Mouse (Mus musculus) CH12.LX (cell line): ENCODE results near the gene AI467606. TPM values are rescaled to one million over a fixed set of nuclear protein-coding genes. Genes with fewer than 3 reads are reported as not detected.

Source experiments
- DNase-seq: peaks from one replicate; pipeline ENCODE4 v3.0.0-alpha.2; 2013; ENCODE audit errors: extremely low read depth
- H3K27ac ChIP-seq: 2 replicates; pipeline ENCODE4 v1.5.1; 2012; ENCODE audit warnings: low read depth, mild to moderate bottlenecking, control low read depth, moderate library complexity; ENCODE audit not compliant: insufficient read depth
- H3K27me3 ChIP-seq: replicated peaks from 2 replicates; pipeline ENCODE3; 2012; ENCODE audit warnings: inconsistent platforms
- H3K36me3 ChIP-seq, 2 experiments: replicated peaks in 1 of 2; 2 replicates each; pipeline versions ENCODE3 to v1.6.1; 2012; ENCODE audit warnings: inconsistent platforms in 1 of 2, low read length in 1 of 2, mild to moderate bottlenecking in 1 of 2, mixed read lengths in 1 of 2, moderate library complexity in 1 of 2; ENCODE audit not compliant: control insufficient read depth in 1 of 2, insufficient read depth in 1 of 2
- H3K4me1 ChIP-seq, 2 experiments: 2 replicates each; pipeline ENCODE4 v1.6.1; 2012; ENCODE audit warnings: inconsistent platforms in 1 of 2, moderate library complexity in 1 of 2; ENCODE audit not compliant: insufficient read depth in 2 of 2, control insufficient read depth in 1 of 2
- H3K4me2 ChIP-seq: 2 replicates; pipeline ENCODE4 v1.6.1; 2012; ENCODE audit warnings: low read depth, mild to moderate bottlenecking, control low read depth; ENCODE audit not compliant: poor library complexity, insufficient read depth, severe bottlenecking
- H3K4me3 ChIP-seq, 3 experiments: fragments of 150-350 bp in 1 of 3; sonication (generic) in 1 of 3; replicated peaks in 1 of 3; 2 replicates each; pipeline versions ENCODE3 to v1.5.1; 2011 to 2012; ENCODE audit warnings: low read depth in 2 of 3, low read length in 2 of 3, mild to moderate bottlenecking in 2 of 3, moderate library complexity in 2 of 3, control low read depth in 1 of 3, improper control_type of control experiment in 1 of 3, inconsistent platforms in 1 of 3, mixed read lengths in 1 of 3; ENCODE audit not compliant: poor library complexity in 1 of 3
- H3K79me2 ChIP-seq: replicated peaks from 2 replicates; pipeline ENCODE4 v1.6.1; 2012; ENCODE audit warnings: mild to moderate bottlenecking, moderate library complexity; ENCODE audit not compliant: control insufficient read depth, poor library complexity, insufficient read depth, severe bottlenecking; ENCODE audit errors: extremely low read depth
- H3K9ac ChIP-seq: 2 replicates; pipeline ENCODE4 v1.6.1; 2012; ENCODE audit warnings: low read depth, mild to moderate bottlenecking, control low read depth, moderate library complexity; ENCODE audit not compliant: insufficient read depth
- H3K9me3 ChIP-seq: replicated peaks from 2 replicates; pipeline ENCODE3; 2012; ENCODE audit warnings: low read length, inconsistent platforms, mixed read lengths
- BHLHE40 ChIP-seq: IDR thresholded peaks from 2 replicates; pipeline ENCODE4 v1.6.1; 2011; ENCODE audit warnings: mild to moderate bottlenecking, low read depth, low read length, improper control_type of control experiment
- CHD1 ChIP-seq: IDR thresholded peaks from 2 replicates; pipeline ENCODE4 v1.6.1; 2012; ENCODE audit warnings: low read depth, low read length, improper control_type of control experiment, inconsistent platforms
- CTCF ChIP-seq, 2 experiments: IDR thresholded peaks in 1 of 2; conservative IDR thresholded peaks in 1 of 2; 2 replicates each; pipeline ENCODE4 v1.5.1; 2011 to 2012; ENCODE audit warnings: low read depth in 2 of 2, low read length in 2 of 2, improper control_type of control experiment in 1 of 2, inconsistent platforms in 1 of 2, mild to moderate bottlenecking in 1 of 2, moderate library complexity in 1 of 2
- E2F4 ChIP-seq: IDR thresholded peaks from 2 replicates; pipeline ENCODE4 v1.6.1; 2011; ENCODE audit warnings: low read depth, low read length, improper control_type of control experiment; ENCODE audit not compliant: insufficient replicate concordance
- ELF1 ChIP-seq: IDR thresholded peaks from 2 replicates; pipeline ENCODE4 v1.6.1; 2014; ENCODE audit warnings: low read depth, mild to moderate bottlenecking, inconsistent platforms, low read length, improper control_type of control experiment
- EP300 ChIP-seq: IDR thresholded peaks from 2 replicates; pipeline ENCODE4 v1.6.1; 2011; ENCODE audit warnings: low read length, improper control_type of control experiment
- HCFC1 ChIP-seq: IDR thresholded peaks from 2 replicates; pipeline ENCODE4 v1.6.1; 2012; ENCODE audit warnings: low read depth, mild to moderate bottlenecking, inconsistent platforms, low read length, improper control_type of control experiment
- IRF4 ChIP-seq: IDR thresholded peaks from 2 replicates; pipeline ENCODE4 v1.6.1; 2014; ENCODE audit warnings: low read depth, mild to moderate bottlenecking, inconsistent platforms, low read length, improper control_type of control experiment
- JUN ChIP-seq: IDR thresholded peaks from 2 replicates; pipeline ENCODE4 v1.6.1; 2011; ENCODE audit warnings: low read depth, mild to moderate bottlenecking, low read length, improper control_type of control experiment, moderate library complexity; ENCODE audit not compliant: insufficient read depth
- JUND ChIP-seq: conservative IDR thresholded peaks from 2 replicates; pipeline ENCODE4 v1.6.1; 2011; ENCODE audit warnings: low read depth, low read length, improper control_type of control experiment
- MAFK ChIP-seq: IDR thresholded peaks from 2 replicates; pipeline ENCODE4 v1.6.1; 2011; ENCODE audit warnings: low read length, improper control_type of control experiment; ENCODE audit not compliant: insufficient replicate concordance
- MAX ChIP-seq: IDR thresholded peaks from 2 replicates; pipeline ENCODE4 v1.6.1; 2011; ENCODE audit warnings: low read length, improper control_type of control experiment
- MEF2A ChIP-seq: IDR thresholded peaks from 2 replicates; pipeline ENCODE4 v1.6.1; 2014; ENCODE audit warnings: low read depth, mild to moderate bottlenecking, inconsistent platforms, low read length, improper control_type of control experiment, borderline replicate concordance
- MXI1 ChIP-seq: IDR thresholded peaks from 2 replicates; pipeline ENCODE4 v1.6.1; 2011; ENCODE audit warnings: mild to moderate bottlenecking, low read depth, low read length, improper control_type of control experiment
- MYC ChIP-seq: IDR thresholded peaks from 2 replicates; pipeline ENCODE4 v1.6.1; 2011; ENCODE audit warnings: low read depth, mild to moderate bottlenecking, improper control_type of control experiment, low read length
- NELFE ChIP-seq: IDR thresholded peaks from 2 replicates; pipeline ENCODE4 v1.6.1; 2011; ENCODE audit warnings: low read depth, low read length, improper control_type of control experiment
- NRF1 ChIP-seq: IDR thresholded peaks from 2 replicates; pipeline ENCODE4 v1.6.1; 2014; ENCODE audit warnings: low read depth, mild to moderate bottlenecking, inconsistent platforms, low read length, improper control_type of control experiment, moderate library complexity
- PAX5 ChIP-seq: IDR thresholded peaks from 2 replicates; pipeline ENCODE4 v1.6.1; 2012; ENCODE audit warnings: low read length, inconsistent platforms, mixed read lengths
- POLR2A ChIP-seq: IDR thresholded peaks from 2 replicates; pipeline ENCODE4 v1.6.1; 2011; ENCODE audit warnings: low read depth, mild to moderate bottlenecking, improper control_type of control experiment, low read length
- POLR2AphosphoS2 ChIP-seq: IDR thresholded peaks from 2 replicates; pipeline ENCODE4 v1.6.1; 2011; ENCODE audit warnings: low read depth, low read length, improper control_type of control experiment
- RAD21 ChIP-seq: IDR thresholded peaks from 2 replicates; pipeline ENCODE4 v1.6.1; 2011; ENCODE audit warnings: low read depth, mild to moderate bottlenecking, low read length, improper control_type of control experiment, moderate library complexity
- RCOR1 ChIP-seq: conservative IDR thresholded peaks from 2 replicates; pipeline ENCODE4 v1.6.1; 2012; ENCODE audit warnings: low read depth, mild to moderate bottlenecking, inconsistent platforms, low read length, improper control_type of control experiment
- TBP ChIP-seq: conservative IDR thresholded peaks from 2 replicates; pipeline ENCODE4 v1.6.1; 2011; ENCODE audit warnings: low read depth, low read length, improper control_type of control experiment
- TCF12 ChIP-seq: IDR thresholded peaks from 2 replicates; pipeline ENCODE4 v1.6.1; 2014; ENCODE audit warnings: low read depth, mild to moderate bottlenecking, inconsistent platforms, low read length, improper control_type of control experiment
- USF1 ChIP-seq: IDR thresholded peaks from 2 replicates; pipeline ENCODE4 v1.6.1; 2014; ENCODE audit warnings: low read depth, mild to moderate bottlenecking, inconsistent platforms, low read length, improper control_type of control experiment
- USF2 ChIP-seq: conservative IDR thresholded peaks from 2 replicates; pipeline ENCODE4 v1.6.1; 2011; ENCODE audit warnings: low read depth, low read length, improper control_type of control experiment
- ZC3H11A ChIP-seq: IDR thresholded peaks from 2 replicates; pipeline ENCODE4 v1.6.1; 2012; ENCODE audit warnings: low read depth, mild to moderate bottlenecking, inconsistent platforms, low read length, improper control_type of control experiment
- ZKSCAN1 ChIP-seq: IDR thresholded peaks from 2 replicates; pipeline ENCODE4 v1.6.1; 2012; ENCODE audit warnings: low read depth, inconsistent platforms, low read length, improper control_type of control experiment, borderline replicate concordance
- ZMIZ1 ChIP-seq: IDR thresholded peaks from 2 replicates; pipeline ENCODE4 v1.6.1; 2012; ENCODE audit warnings: low read depth, mild to moderate bottlenecking, inconsistent platforms, low read length, improper control_type of control experiment
- ZNF384 ChIP-seq: IDR thresholded peaks from 2 replicates; pipeline ENCODE4 v1.6.1; 2012; ENCODE audit warnings: low read depth, low read length, improper control_type of control experiment, inconsistent platforms
- dilution Hi-C: fragments of 300-500 bp; cut with MboI; formaldehyde crosslinking; loops from 2 replicates; pipeline ENCODE4 v1.14.3; 2020; ENCODE audit warnings: low sequenced_read_pairs; ENCODE audit not compliant: extremely low pct_unique_long_range_greater_than_20kb, extremely low pct_ligation_motif_present
- in situ Hi-C: fragments of 300-500 bp; cut with MboI; formaldehyde crosslinking; loops from 3 replicates; pipeline ENCODE4 v1.14.3; 2019; ENCODE audit warnings: low sequenced_read_pairs, low pct_ligation_motif_present, low pct_unique_long_range_greater_than_20kb, mixed read lengths
- polyA plus RNA-seq: library from polyadenylated mRNA; unstranded; fragments of >175 nt; gene quantifications from 2 replicates; pipeline ENCODE4 v1.2.1, GENCODE M21; 2012; ENCODE audit warnings: low read depth; ENCODE audit not compliant: insufficient read length
- total RNA-seq, 2 experiments: library from RNA; depleted of rRNA; stranded (reverse); fragments of 300-350 nt in 1 of 2; fragments of >200 nt in 1 of 2; gene quantifications; 2 replicates each; pipeline ENCODE4 v1.2.3; 2012 to 2014

AI467606 gene
- total and polyA plus RNA-seq, 3 experiments, result 15.7 to 26.4 (median 20.5) TPM

DNA sequence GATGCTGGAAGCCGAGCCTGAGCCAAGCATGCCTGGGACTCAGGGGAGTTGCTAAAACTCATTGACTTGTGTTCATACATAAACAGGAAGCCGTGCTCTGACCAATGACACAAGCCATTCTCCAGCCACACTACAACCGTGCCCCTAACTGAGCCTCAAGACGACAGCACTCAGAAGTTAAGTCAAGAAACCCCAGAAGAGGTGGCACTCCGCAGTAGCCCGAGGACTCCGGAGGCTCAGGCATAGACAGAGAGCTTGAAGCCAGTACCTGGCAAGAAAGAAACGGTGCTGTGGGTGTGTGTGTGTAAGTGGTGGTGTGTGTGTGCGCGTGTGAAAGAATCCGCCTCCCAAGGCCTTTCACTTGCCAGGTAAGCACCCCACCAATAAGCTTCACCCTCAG is 23.8 kb downstream of the AI467606 start:
- H3K36me3 ChIP-seq, result no peaks in the 10 kb centered on the region
- no peak overlapping the region for H3K4me2 ChIP-seq
- dilution Hi-C loops, result no loop called here
- H3K9me3 ChIP-seq, result no peaks in the 10 kb centered on the region
- in situ Hi-C loops, result loop anchor here (10.0 kb wide), 1 partner anchor 470 kb away; the partner anchor contains the start of gene Sgf29
- H3K4me3 ChIP-seq, result no peak overlapping the region
- TF ChIP-seq MYC, result no peak
- TF ChIP-seq ZNF384, result no peak
- TF ChIP-seq HCFC1, result no peak
- no peak for TF ChIP-seq BHLHE40
- no peak for TF ChIP-seq RAD21
- TF ChIP-seq USF2, result no peak
- TF ChIP-seq MAX, result no peak
- TF ChIP-seq EP300, result no peak
- no peak for TF ChIP-seq MAFK
- no peak for TF ChIP-seq NRF1
- H3K79me2 ChIP-seq, result no peaks in the 10 kb centered on the region
- peaks cover 39 to 87% of the 10 kb centered on the region in 2 experiments for H3K4me1 ChIP-seq
- no peak for DNase-seq
- H3K9ac ChIP-seq, result no peak overlapping the region
- H3K27ac ChIP-seq, result no peak overlapping the region
- H3K27me3 ChIP-seq, result no peaks in the 10 kb centered on the region

GRCm38 (mm10) chr7:127116331-127116935 is 25.3 kb downstream of the AI467606 start:
- dilution Hi-C loops, result no loop called here
- Histone ChIP-seq H3K36me3 (no peaks in the 10 kb centered on the region), H3K27me3 (no peaks in the 10 kb centered on the region), H3K4me1 (peaks cover 34 to 81% of the 10 kb centered on the region in 2 experiments), H3K4me2 (no peak overlapping the region), H3K4me3 (no peak overlapping the region), H3K79me2 (no peaks in the 10 kb centered on the region), H3K9me3 (no peaks in the 10 kb centered on the region), H3K27ac (peak overlapping the region; percentile 12; the same call in 1 of the 2 replicates), H3K9ac (no peak overlapping the region)
- DNase-seq, result peak; percentile 59
- in situ Hi-C loops, result loop anchor here (10.0 kb wide), 1 partner anchor 472 kb away; the partner anchor contains the start of gene Sgf29
- no peak for TF ChIP-seq NRF1
- no peak for TF ChIP-seq JUN
- no peak for TF ChIP-seq MXI1
- TF ChIP-seq ZNF384, result peak; percentile 46; the same call in 1 of the 2 replicates
- TF ChIP-seq ZKSCAN1, result no peak
- no peak for TF ChIP-seq RCOR1
- TF ChIP-seq HCFC1, result no peak
- no peak for TF ChIP-seq MAFK
- TF ChIP-seq TBP, result no peak
- no peak for TF ChIP-seq E2F4
- TF ChIP-seq MEF2A, result peak; percentile 7; the same call in 1 of the 2 replicates
- no peak for TF ChIP-seq POLR2AphosphoS2
- peak; percentile 63 for TF ChIP-seq JUND
- TF ChIP-seq EP300, result peak; percentile 63; the same call in 1 of the 2 replicates
- TF ChIP-seq IRF4, result peak; percentile 48
- no peak for TF ChIP-seq POLR2A
- no peak for TF ChIP-seq ZMIZ1
- TF ChIP-seq MAX, result 0 out of 2 replicates have a peak, but pooled peaks have one; percentile 18
- TF ChIP-seq USF1, result no peak
- no peak for TF ChIP-seq CTCF (conservative IDR thresholded peaks at IDR 0.05 in 1 of 2, IDR thresholded peaks at IDR 0.05 in 1 of 2; ENCODE audit: low read depth in 2 of 2, low read length in 2 of 2)
- TF ChIP-seq MYC, result 0 out of 2 replicates have a peak, but pooled peaks have one; percentile 51
- no peak for TF ChIP-seq NELFE
- TF ChIP-seq RAD21, result no peak
- no peak for TF ChIP-seq ELF1
- no peak for TF ChIP-seq USF2
- peak; percentile 87 for TF ChIP-seq TCF12
- TF ChIP-seq BHLHE40, result peak; percentile 90
- no peak for TF ChIP-seq PAX5
- TF ChIP-seq CHD1, result no peak
- TF ChIP-seq ZC3H11A, result no peak
